Mouse (Mus musculus) forebrain, embryonic 10.5 days (tissue): ENCODE measurements around the gene Nr3c2. TPM values are rescaled to one million over a fixed set of nuclear protein-coding genes. Genes with fewer than 3 reads are reported as not detected.

Source experiments
- DNase-seq: peaks from one replicate; pipeline ENCODE4 v3.0.0-alpha.2; 2017; ENCODE audit warnings: low spot score; ENCODE audit errors: extremely low spot score
- H3K27ac ChIP-seq: fragments of 300-500 bp; sonication (generic); 2 replicates; pipeline ENCODE4 v1.5.1; 2016; ENCODE audit warnings: mild to moderate bottlenecking
- H3K27me3 ChIP-seq: fragments of 300-500 bp; sonication (generic); 2 replicates; pipeline ENCODE4 v1.6.1; 2016; ENCODE audit warnings: mild to moderate bottlenecking; ENCODE audit not compliant: poor library complexity, severe bottlenecking
- H3K36me3 ChIP-seq: fragments of 300-500 bp; sonication (generic); replicated peaks from 2 replicates; pipeline ENCODE4 v1.6.1; 2016; ENCODE audit warnings: mild to moderate bottlenecking, moderate library complexity
- H3K4me1 ChIP-seq: fragments of 300-500 bp; sonication (generic); 2 replicates; pipeline ENCODE4 v1.6.1; 2016
- H3K4me3 ChIP-seq: fragments of 300-500 bp; sonication (generic); 2 replicates; pipeline ENCODE4 v1.5.1; 2016; ENCODE audit warnings: mild to moderate bottlenecking, moderate library complexity
- H3K9me3 ChIP-seq: fragments of 300-500 bp; sonication (generic); 2 replicates; pipeline ENCODE4 v1.6.1; 2016; ENCODE audit warnings: mild to moderate bottlenecking, moderate library complexity
- WGBS: fragments of 180-500 bp; shearing (Covaris S2); methylation state at CpG from one replicate; pipeline ENCODE4 v1.1.7; 2016; 5-methylcytosine and 5-hydroxymethylcytosine counted together
- polyA plus RNA-seq: library from polyadenylated mRNA; unstranded; fragments of >200 nt; fragmentation: Nextera tagmentation; extraction: Ambion mirVana; gene quantifications from 2 replicates; pipeline ENCODE4 v1.2.1, GENCODE M21; 2016

Gene Nr3c2
- polyA plus RNA-seq, 1 experiment from 2014 or later = 0.45 TPM

DNA sequence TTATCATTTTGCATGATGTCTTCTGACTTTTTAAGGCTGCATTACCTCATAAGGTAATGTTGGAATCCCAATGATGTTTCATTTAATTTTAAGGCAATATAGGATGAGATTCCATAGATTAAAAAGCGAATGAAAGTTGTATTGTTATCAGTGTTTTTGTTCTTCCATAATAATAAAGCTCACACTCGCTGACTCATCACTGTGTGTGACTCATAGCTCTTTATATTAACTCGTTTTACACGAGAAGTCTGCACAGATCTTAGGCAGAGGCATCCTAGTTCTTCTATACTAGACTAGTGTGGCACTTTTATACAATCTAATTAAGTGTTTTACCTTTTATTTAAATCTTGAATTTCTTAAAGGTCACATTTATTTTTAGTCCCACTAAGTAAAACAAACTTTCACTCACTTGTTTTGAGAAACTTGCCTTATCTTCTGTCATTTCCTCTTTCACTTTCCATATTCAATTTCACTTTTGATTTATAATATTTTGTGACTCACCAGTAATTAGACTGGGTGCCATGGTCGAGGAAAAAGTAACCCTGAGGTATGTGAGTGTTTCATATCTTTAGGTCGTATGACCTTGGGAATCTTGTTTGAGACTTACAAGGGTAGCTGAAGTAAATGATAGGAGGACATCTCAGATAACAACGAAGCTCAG lies 217.3 kb downstream of the Nr3c2 start:
- DNase-seq = no peak
- Histone ChIP-seq H3K27ac (no peak overlapping the region), H3K27me3 (no peaks in the 10 kb centered on the region), H3K4me3 (no peak overlapping the region), H3K9me3 (no peaks in the 10 kb centered on the region), H3K4me1 (peaks cover 8% of the 10 kb centered on the region; the same call in 1 of the 2 replicates), H3K36me3 (no peaks in the 10 kb centered on the region)
- 85% methylated on average over 7 of the region's 7 CpGs for WGBS

DNA sequence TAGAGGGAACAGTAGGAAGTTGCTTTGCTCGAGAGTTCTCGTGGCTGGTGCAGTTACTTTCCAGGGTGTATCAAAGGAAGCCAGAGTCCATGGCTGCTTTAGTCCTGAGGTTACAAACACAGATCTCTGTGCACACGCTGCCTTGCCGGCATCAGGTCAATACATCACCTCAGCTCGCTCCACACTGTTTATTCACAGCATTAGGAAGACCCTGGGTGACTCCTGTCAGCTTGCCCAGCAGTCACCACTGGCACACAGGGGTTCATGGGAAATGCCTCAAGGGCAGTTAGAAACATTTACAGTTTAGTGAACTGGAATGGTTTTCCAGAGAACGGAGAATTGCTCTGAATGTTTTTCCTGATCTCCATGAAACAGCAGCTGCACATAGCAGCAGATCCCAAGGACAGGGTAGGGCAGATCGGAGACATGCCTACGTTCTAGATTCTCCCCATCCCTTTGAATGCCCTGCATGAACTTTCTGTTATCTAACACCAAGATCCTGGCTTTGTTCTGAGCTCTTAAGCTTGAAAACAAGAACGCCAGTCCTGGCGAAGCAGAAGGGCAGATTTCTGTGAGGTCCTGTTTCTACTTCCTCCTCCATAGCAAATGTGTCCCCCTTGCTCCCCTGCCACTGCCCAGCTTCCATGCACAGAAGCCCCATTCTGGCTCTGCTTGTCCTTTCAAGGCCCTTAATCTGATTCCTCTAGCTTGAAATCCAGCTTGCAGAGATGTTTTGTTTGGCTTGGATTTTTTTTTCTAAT lies 221.7 kb downstream of the Nr3c2 start:
- Histone ChIP-seq H3K27ac (no peak overlapping the region), H3K36me3 (no peaks in the 10 kb centered on the region), H3K4me1 (peaks cover 9% of the 10 kb centered on the region; the same call in 1 of the 2 replicates), H3K9me3 (no peaks in the 10 kb centered on the region), H3K4me3 (no peak overlapping the region), H3K27me3 (no peaks in the 10 kb centered on the region)
- WGBS = 67% methylated on average over 10 of the region's 10 CpGs
- DNase-seq = no peak

DNA sequence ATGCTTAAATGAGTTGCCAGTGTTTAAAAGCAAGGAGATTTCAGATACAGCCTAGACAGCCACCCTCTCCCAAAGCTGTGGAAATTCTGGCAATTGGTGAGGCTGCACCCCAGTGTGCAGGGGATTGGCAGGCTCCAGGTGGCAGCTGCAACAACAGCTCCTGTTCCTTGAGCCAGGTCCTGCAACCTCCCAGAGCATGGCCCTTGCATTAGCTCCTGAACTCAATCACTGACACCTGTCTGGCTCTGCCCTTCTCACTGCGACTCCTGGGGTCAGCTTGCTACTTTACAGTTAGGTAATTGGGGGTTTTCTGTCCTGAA lies 222.3 kb downstream of the Nr3c2 start:
- Histone ChIP-seq H3K9me3 (no peaks in the 10 kb centered on the region), H3K27me3 (no peaks in the 10 kb centered on the region), H3K27ac (no peak overlapping the region), H3K36me3 (no peaks in the 10 kb centered on the region), H3K4me1 (peaks cover 9% of the 10 kb centered on the region; the same call in 1 of the 2 replicates), H3K4me3 (no peak overlapping the region)
- no peak for DNase-seq
- 39% methylated on average over 1 of the region's 1 CpGs for WGBS

DNA sequence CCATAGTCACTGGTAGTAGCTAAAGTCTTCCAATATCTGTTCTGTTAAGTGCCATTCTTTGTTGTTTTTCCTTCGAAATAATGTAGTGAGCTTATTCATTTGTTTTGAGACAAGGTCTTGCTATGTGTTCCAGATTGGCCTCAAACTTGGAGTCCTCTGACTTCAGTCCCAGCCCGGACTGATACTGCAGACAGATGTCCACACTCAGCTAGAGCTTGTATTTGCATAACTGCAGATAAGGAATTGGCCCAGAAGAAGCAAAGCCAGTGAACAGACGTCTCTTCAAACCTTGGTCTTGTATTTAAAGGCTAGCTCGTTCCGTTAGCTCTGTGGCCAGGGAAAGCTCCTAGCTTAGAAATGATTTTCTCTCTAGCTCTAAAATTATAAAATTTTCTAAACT lies 223.1 kb downstream of the Nr3c2 start:
- no peak for DNase-seq
- peaks cover 9% of the 10 kb centered on the region; the same call in 1 of the 2 replicates for H3K4me1 ChIP-seq
- no peaks in the 10 kb centered on the region for H3K36me3 ChIP-seq
- no peaks in the 10 kb centered on the region for H3K27me3 ChIP-seq
- H3K27ac ChIP-seq = no peak overlapping the region
- 83% methylated on average over 5 of the region's 5 CpGs for WGBS
- H3K4me3 ChIP-seq = no peak overlapping the region
- no peaks in the 10 kb centered on the region for H3K9me3 ChIP-seq

DNA sequence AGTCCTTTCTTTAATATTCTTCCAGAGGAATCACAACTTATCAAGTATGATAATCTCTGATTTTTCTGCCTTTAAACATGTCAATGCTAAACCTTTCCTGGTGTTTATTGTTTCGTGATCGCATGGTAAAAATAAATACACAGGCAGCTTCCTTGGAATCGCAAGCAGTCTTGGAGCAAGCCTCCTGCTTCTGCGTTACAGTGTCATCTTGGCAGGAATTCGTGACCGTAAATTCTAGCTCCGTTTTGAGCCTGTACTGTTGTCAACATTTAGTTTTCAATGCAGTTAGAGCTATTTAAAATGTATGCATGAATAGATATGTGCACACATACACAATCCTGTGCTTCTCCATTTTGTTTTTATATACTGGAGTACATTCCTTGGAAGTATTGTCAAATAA lies 226.5 kb downstream of the Nr3c2 start:
- WGBS = 92% methylated on average over 7 of the region's 7 CpGs
- Histone ChIP-seq H3K4me1 (peaks cover 9% of the 10 kb centered on the region; the same call in 1 of the 2 replicates), H3K27ac (no peak overlapping the region), H3K36me3 (no peaks in the 10 kb centered on the region), H3K4me3 (no peak overlapping the region), H3K9me3 (no peaks in the 10 kb centered on the region), H3K27me3 (no peaks in the 10 kb centered on the region)
- DNase-seq = no peak

DNA sequence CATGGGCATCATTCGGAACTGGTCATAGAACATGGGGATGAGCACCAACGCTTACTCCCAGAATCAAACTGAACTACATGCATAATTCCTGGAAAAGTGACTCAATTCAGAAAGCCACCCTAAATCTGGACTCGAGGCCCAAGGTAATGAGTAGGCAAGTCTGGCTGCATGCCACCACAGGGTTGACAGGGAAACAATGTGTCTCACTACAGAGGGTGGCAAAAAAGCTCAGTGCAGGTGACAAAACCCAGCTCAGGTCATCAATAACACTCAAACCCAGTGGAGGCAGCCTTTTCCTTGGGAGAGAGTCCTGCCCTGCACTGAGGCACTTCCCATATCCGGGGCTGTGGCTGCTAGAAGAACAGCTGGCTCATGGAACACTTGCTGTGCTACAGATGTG lies 228.8 kb downstream of the Nr3c2 start:
- no peak overlapping the region for H3K4me3 ChIP-seq
- no peaks in the 10 kb centered on the region for H3K9me3 ChIP-seq
- DNase-seq = no peak
- H3K27me3 ChIP-seq = no peaks in the 10 kb centered on the region
- H3K4me1 ChIP-seq = peaks cover 4% of the 10 kb centered on the region
- no peak overlapping the region for H3K27ac ChIP-seq
- 93% methylated on average over 4 of the region's 4 CpGs for WGBS
- no peaks in the 10 kb centered on the region for H3K36me3 ChIP-seq

DNA sequence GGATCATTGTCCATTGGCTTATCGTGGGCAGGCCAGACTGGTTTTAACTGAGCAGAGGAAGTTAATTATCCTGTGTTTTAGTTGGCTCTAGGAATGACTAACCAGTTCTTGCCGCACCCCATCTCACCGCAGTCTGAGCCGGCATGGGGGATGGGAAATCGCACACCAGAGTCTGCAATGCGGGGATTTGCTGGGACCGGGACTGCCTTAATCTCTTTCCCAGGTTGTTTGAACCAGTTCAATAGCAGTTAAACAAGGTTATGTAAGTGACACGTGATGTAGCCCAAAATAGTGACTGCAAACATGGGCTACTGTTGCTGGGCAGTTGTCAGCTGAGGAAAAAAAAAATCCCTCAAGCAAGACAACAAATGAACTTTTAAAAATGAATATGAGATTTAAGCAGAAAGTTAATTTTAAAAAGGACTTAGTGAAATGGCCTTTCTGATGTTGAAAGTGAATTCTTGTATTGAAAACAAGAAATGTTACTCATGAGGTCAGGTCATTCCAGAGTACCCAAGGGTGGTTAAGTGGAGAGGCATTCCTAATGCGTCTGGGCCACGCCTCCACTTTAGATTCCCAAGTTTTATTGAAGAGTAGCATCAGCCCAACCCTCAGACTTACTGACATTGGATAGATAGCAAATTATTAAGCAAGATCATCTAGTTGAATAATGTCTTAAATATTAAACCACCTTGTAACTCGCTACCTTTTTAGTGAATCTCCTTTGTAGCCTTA lies 233.8 kb downstream of the Nr3c2 start:
- H3K4me1 ChIP-seq = peaks cover 6% of the 10 kb centered on the region
- H3K27ac ChIP-seq = no peak overlapping the region
- H3K9me3 ChIP-seq = peaks cover 5% of the 10 kb centered on the region; the same call in 1 of the 2 replicates
- no peaks in the 10 kb centered on the region for H3K36me3 ChIP-seq
- H3K27me3 ChIP-seq = no peaks in the 10 kb centered on the region
- no peak overlapping the region for H3K4me3 ChIP-seq
- WGBS = 34% methylated on average over 11 of the region's 11 CpGs
- peak; percentile 27 for DNase-seq

DNA sequence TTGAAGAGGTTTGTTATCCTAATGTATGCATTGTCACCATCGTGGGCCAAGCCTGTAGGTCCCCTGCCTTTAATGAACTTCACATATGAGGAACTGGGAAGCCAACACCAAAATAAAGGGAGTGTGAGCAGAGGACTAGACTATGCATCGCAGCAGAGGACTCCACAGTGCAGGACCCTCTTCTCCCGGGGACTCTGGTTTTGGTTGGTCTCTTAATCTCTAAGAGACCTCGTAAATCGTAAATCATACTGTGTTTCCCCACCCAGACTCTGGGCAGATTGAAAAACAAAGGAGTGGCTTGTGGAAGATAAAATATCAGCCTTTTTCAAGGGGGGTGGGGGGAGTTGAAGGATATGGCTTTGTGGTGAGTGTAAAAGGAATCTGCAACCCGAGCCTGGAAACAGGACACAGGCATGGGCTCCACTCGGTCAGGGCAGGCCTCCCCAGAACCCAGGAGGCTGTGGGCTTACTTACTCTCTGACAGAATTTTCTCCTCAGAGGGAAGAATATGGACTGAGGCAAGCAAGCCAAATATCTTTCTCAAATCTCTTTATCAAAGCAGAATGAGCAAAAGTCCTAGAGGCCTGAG lies 234.6 kb downstream of the Nr3c2 start:
- no peaks in the 10 kb centered on the region for H3K27me3 ChIP-seq
- 79% methylated on average over 7 of the region's 7 CpGs for WGBS
- H3K4me1 ChIP-seq = peaks cover 6% of the 10 kb centered on the region
- H3K4me3 ChIP-seq = no peak overlapping the region
- no peak for DNase-seq
- H3K9me3 ChIP-seq = peaks cover 5% of the 10 kb centered on the region; the same call in 1 of the 2 replicates
- no peaks in the 10 kb centered on the region for H3K36me3 ChIP-seq
- no peak overlapping the region for H3K27ac ChIP-seq

DNA sequence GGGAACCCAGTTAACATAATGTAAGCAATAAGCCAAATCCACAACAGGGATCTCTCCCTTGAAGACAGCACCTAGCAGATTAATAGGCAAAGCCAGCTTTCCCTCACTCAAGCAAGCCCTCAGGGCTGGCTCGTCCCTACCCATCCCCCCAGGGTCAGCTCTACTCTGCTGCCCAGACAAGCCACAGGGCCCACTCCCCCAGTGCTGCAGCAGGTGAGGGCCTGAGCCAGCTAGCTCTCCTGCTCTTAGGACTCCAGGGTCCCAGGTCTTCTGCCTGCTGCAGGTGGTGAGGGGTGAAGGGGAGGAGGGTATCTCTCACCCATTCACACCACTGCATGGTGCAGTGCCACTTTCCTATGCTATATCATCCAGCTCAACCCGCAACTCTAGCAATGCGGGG lies 246.0 kb downstream of the Nr3c2 start:
- Histone ChIP-seq H3K27ac (no peak overlapping the region), H3K36me3 (no peaks in the 10 kb centered on the region), H3K4me3 (no peak overlapping the region), H3K4me1 (no peaks in the 10 kb centered on the region), H3K9me3 (peaks cover 4% of the 10 kb centered on the region), H3K27me3 (no peaks in the 10 kb centered on the region)
- WGBS = 81% methylated on average over 3 of the region's 3 CpGs
- no peak for DNase-seq

DNA sequence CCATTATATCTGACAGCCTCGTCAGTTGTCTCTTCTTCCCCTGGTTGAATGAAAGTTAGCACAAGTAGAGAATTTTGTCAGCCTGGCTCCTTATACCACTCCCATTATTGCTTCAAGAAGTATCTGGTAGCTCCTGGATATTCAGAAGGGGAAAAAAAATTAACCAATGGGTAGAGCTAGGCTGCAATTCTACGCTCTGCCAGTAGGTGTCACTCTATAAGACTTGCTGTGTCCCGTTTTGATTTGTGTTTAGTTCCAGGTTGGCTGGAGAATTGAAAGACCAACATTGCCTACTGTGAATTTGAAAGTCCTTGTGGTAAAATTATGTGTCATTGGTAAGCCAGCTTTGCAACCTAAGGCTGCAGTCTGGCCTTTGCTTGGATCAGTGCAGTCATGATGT lies 255.3 kb downstream of the Nr3c2 start:
- Histone ChIP-seq H3K27ac (no peak overlapping the region), H3K27me3 (no peaks in the 10 kb centered on the region), H3K4me1 (no peaks in the 10 kb centered on the region), H3K9me3 (no peaks in the 10 kb centered on the region), H3K36me3 (no peaks in the 10 kb centered on the region), H3K4me3 (no peak overlapping the region)
- 51% methylated on average over 3 of the region's 3 CpGs for WGBS
- DNase-seq = no peak

DNA sequence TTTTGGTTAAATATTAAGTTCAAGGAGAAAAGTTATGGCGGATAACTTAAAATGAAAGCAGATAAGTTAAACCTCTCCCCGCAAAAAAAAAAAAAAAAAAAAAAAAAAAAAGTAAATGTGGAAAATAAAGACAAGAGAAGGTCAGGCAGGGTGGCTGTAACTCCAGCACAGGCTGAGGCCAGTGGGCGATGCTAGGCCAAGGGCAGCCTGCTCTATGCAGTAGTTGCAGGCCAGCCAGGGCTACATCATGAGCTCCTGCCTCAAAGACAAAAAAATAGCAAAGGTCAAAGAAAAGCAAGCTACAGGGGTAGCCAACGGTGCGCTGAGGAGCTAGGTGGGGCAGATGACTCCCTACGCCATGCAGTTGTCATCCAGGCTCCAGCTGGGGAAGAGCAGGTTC lies 270.1 kb downstream of the Nr3c2 start:
- Histone ChIP-seq H3K9me3 (no peaks in the 10 kb centered on the region), H3K27me3 (no peaks in the 10 kb centered on the region), H3K27ac (no peak overlapping the region), H3K4me3 (no peak overlapping the region), H3K4me1 (no peaks in the 10 kb centered on the region), H3K36me3 (no peaks in the 10 kb centered on the region)
- 93% methylated on average over 6 of the region's 6 CpGs for WGBS
- DNase-seq = no peak

DNA sequence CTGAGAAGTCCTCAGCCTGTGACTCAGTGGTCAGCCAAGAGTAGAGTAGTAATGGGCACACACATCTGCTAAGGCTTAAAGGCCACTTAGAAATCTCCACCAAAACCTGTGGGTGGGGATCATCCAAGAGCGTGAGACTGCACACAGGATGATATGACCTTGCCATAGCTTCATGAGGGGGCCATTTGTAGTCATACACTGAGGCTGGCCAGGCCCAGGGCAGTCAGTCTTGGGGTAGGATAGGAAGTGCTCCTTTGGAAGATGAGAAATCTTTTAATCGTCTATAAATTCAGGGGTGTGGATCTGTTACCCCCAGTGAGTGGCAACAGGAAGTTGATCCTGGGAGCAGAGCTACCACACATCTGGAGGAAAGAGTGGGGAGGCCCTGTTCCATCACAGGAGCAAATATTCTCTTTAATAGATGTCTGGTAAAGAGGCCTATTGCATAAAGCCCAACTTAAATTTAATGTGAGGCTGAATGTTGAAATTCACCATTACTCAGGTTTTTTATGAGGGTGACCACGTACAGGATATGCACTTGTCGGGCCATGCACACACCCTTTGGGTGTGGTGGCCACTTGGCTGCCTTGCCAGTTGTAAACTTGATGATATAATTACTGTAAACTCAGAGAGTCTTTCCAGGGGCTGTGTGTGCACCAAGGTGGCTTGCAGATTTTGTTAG lies 270.7 kb downstream of the Nr3c2 start:
- H3K27me3 ChIP-seq = no peaks in the 10 kb centered on the region
- H3K36me3 ChIP-seq = no peaks in the 10 kb centered on the region
- no peak overlapping the region for H3K27ac ChIP-seq
- WGBS = 91% methylated on average over 4 of the region's 4 CpGs
- no peak for DNase-seq
- no peak overlapping the region for H3K4me3 ChIP-seq
- no peaks in the 10 kb centered on the region for H3K9me3 ChIP-seq
- H3K4me1 ChIP-seq = no peaks in the 10 kb centered on the region
